Mouse (Mus musculus) intestine, embryonic 15.5 days (tissue): Measurements from ENCODE around the gene Fat2. TPM values are rescaled to one million over a fixed set of nuclear protein-coding genes. Genes with fewer than 3 reads are reported as not detected.
A peak's percentile ranks its signal among the peaks of the same experiment; 100 is the strongest.

Experiments
- ATAC-seq: fragments of 200-750 bp; cut with Nextera tagmentation; 2 replicates; pipeline ENCODE4 v1.8.0; 2017; ENCODE audit warnings: moderate TSS enrichment, moderate library complexity
- H3K27ac ChIP-seq: fragments of 300-500 bp; sonication (generic); 2 replicates; pipeline ENCODE4 v1.5.1; 2015; ENCODE audit warnings: mild to moderate bottlenecking, inconsistent platforms
- H3K27me3 ChIP-seq: fragments of 300-500 bp; sonication (generic); replicated peaks from 2 replicates; pipeline ENCODE4 v1.6.1; 2015; ENCODE audit warnings: inconsistent platforms
- H3K36me3 ChIP-seq: fragments of 300-500 bp; sonication (generic); 2 replicates; pipeline ENCODE4 v1.6.1; 2015; ENCODE audit warnings: inconsistent platforms
- H3K4me1 ChIP-seq: fragments of 300-500 bp; sonication (generic); replicated peaks from 2 replicates; pipeline ENCODE4 v1.6.1; 2015; ENCODE audit warnings: inconsistent platforms
- H3K4me2 ChIP-seq: fragments of 300-500 bp; sonication (generic); replicated peaks from 2 replicates; pipeline ENCODE4 v1.6.1; 2015; ENCODE audit warnings: mild to moderate bottlenecking, inconsistent platforms
- H3K4me3 ChIP-seq: fragments of 300-500 bp; sonication (generic); replicated peaks from 2 replicates; pipeline ENCODE4 v1.5.1; 2015; ENCODE audit warnings: inconsistent platforms
- H3K9ac ChIP-seq: fragments of 300-500 bp; sonication (generic); 2 replicates; pipeline ENCODE4 v1.6.1; 2015; ENCODE audit warnings: inconsistent platforms
- H3K9me3 ChIP-seq: fragments of 300-500 bp; sonication (generic); 2 replicates; pipeline ENCODE4 v1.6.1; 2016; ENCODE audit warnings: inconsistent platforms
- WGBS: fragments of 180-500 bp; shearing (Covaris S2); methylation state at CpG from one replicate; pipeline ENCODE4 v1.1.7; 2015; 5-methylcytosine and 5-hydroxymethylcytosine counted together
- polyA plus RNA-seq: library from polyadenylated mRNA; unstranded; fragments of >200 nt; fragmentation: Nextera tagmentation; extraction: Ambion mirVana; gene quantifications from 2 replicates; pipeline ENCODE4 v1.2.1, GENCODE M21; 2015

The Fat2 gene
- polyA plus RNA-seq, 1 experiment from 2014 or later, result 0.05 TPM

DNA sequence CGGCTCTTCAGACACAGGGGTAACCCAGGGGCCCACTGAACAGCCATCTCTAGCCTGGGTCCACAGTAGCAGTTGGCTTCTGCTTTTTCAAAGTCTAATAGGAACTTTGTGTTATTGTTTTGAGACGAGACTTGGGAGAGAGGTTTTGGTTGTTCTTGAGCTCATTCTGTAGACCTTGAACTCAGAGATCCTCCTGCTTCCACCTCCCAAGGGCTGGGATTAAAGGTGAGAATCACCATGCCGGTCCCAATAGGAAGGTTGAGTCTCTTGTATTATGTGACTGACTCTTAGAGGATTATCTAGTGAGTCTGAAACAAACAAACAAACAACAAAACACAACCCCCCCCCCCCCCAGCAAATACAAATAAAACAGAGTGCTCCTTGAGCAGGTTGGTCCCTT lies 117.9 kb downstream of the Fat2 start:
- ATAC-seq, result no peak
- 0 out of 2 replicates have a peak, but pooled peaks cover 5% of the 10 kb centered on the region for H3K36me3 ChIP-seq
- H3K9me3 ChIP-seq, result no peaks in the 10 kb centered on the region
- H3K4me2 ChIP-seq, result no peak overlapping the region
- 82% methylated on average over 3 of the region's 3 CpGs for WGBS
- no peak overlapping the region for H3K27ac ChIP-seq
- H3K4me3 ChIP-seq, result no peak overlapping the region
- H3K27me3 ChIP-seq, result no peaks in the 10 kb centered on the region
- H3K4me1 ChIP-seq, result peaks cover 10% of the 10 kb centered on the region; the same call in 1 of the 2 replicates
- no peak overlapping the region for H3K9ac ChIP-seq

DNA sequence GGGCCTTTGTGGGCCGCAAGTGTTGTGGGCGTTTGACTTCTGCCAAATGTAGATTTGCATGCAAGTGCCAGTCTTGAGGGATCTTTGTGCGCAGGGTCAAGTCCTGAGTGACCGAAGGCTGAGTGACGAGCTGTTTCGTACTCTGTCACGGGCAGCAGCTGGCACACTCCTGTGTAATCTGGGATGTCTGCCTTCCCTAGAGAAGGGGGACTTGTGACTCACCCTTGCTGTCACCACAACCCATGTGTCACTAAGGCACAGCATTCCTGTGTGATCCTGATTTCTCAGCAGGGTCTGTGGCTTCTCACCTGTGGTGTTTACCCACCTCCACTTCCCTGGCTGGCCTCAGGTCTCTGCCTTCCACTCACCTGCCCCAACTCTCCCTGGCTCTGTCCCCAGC lies 118.5 kb downstream of the Fat2 start:
- Histone ChIP-seq H3K4me3 (no peak overlapping the region), H3K9ac (no peak overlapping the region), H3K4me1 (peaks cover 10% of the 10 kb centered on the region; the same call in 1 of the 2 replicates), H3K27me3 (no peaks in the 10 kb centered on the region), H3K36me3 (0 out of 2 replicates have a peak, but pooled peaks cover 5% of the 10 kb centered on the region), H3K27ac (no peak overlapping the region), H3K9me3 (no peaks in the 10 kb centered on the region), H3K4me2 (no peak overlapping the region)
- WGBS, result 96% methylated on average over 7 of the region's 7 CpGs
- no peak for ATAC-seq

DNA sequence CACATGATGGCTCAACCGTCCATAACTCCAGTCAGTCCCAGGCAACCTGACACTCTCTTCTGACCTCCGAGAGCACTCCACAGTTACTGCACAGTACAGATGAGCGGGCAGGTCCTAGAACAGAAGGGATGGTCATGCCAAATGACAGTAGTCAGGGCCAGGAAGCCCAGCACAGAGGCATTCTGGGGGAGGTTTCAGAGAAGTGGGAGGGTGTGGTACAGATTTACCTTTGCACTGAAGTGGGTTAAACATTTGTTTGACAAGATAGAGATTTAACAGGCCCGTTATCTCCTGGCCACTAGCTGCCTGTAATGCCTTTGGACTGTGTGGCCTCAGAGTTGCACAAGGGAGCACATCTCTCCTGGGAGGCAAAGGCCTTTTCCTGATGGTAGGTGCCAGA lies 118.9 kb downstream of the Fat2 start:
- Histone ChIP-seq H3K4me2 (no peak overlapping the region), H3K36me3 (0 out of 2 replicates have a peak, but pooled peaks cover 5% of the 10 kb centered on the region), H3K9ac (no peak overlapping the region), H3K27ac (no peak overlapping the region), H3K4me1 (peaks cover 10% of the 10 kb centered on the region; the same call in 1 of the 2 replicates), H3K9me3 (no peaks in the 10 kb centered on the region), H3K4me3 (no peak overlapping the region), H3K27me3 (no peaks in the 10 kb centered on the region)
- ATAC-seq, result peak; percentile 70
- 58% methylated on average over 4 of the region's 4 CpGs for WGBS

DNA sequence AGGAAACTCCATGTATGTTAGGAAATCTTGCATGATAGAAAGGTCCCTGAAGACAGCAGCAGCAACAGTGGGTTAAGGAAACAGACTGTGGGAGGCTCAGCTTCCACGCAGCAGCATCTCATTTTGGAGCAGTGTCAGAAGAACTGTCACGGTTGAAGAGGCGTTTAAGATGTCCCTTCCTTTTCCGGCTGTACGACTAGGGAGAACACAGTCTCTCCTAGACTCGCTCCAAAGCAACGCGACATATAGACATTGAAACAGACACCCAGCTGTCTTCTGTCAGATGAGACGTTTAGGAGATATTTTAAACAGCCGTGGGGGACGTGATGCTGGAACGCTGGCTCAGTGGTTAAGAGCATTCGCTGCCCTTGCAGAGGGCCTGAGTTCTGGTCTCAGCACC lies 119.5 kb downstream of the Fat2 start:
- Histone ChIP-seq H3K4me1 (peaks cover 10% of the 10 kb centered on the region; the same call in 1 of the 2 replicates), H3K27ac (no peak overlapping the region), H3K9me3 (no peaks in the 10 kb centered on the region), H3K36me3 (0 out of 2 replicates have a peak, but pooled peaks cover 5% of the 10 kb centered on the region), H3K4me3 (no peak overlapping the region), H3K4me2 (no peak overlapping the region), H3K9ac (no peak overlapping the region), H3K27me3 (no peaks in the 10 kb centered on the region)
- WGBS, result 52% methylated on average over 13 of the region's 13 CpGs
- no peak for ATAC-seq

DNA sequence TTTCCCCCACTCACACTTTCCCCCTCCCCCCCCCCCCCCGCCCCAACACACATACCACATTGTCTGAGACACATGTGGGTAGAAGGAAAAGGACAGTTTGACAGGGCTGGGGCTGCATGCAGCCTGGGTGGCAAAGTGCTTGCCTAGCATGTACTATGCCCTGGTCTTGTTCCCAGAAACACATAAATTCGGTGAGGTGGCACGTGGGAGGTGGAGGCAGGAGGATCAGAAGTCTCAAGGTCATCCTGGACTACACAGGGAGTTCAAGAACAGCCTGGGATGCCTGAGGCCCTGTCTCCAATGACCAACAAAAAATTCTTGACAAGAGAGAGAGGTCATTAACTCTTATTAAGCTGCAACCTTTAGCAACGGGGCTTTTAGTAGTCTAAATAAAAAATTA lies 120.3 kb downstream of the Fat2 start:
- WGBS, result 75% methylated on average over 3 of the region's 4 CpGs
- H3K9ac ChIP-seq, result no peak overlapping the region
- H3K4me3 ChIP-seq, result no peak overlapping the region
- H3K27ac ChIP-seq, result no peak overlapping the region
- ATAC-seq, result no peak
- no peaks in the 10 kb centered on the region for H3K27me3 ChIP-seq
- no peak overlapping the region for H3K4me2 ChIP-seq
- H3K9me3 ChIP-seq, result no peaks in the 10 kb centered on the region
- H3K4me1 ChIP-seq, result peaks cover 10% of the 10 kb centered on the region; the same call in 1 of the 2 replicates
- H3K36me3 ChIP-seq, result 0 out of 2 replicates have a peak, but pooled peaks cover 5% of the 10 kb centered on the region

DNA sequence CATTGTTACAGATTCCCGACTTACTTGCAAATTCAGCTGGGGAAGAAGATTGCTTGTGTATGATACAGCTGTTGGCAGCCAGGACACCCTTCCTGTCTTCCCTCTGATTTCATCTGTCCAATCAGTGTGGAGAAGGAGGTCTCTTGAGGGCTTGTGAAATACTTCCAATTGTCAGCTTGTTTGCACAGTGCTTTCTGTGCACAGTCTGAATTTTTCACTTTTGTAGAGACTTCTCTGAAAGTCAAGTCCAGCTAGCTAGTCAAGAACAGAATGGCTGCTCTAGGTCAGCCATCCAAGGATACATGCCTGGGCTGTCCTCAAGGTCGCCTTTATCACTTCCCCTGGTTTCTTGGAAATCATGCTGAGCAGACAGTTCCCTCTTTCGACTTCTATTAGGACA lies 121.4 kb downstream of the Fat2 start:
- 74% methylated on average over 3 of the region's 3 CpGs for WGBS
- H3K27ac ChIP-seq, result no peak overlapping the region

DNA sequence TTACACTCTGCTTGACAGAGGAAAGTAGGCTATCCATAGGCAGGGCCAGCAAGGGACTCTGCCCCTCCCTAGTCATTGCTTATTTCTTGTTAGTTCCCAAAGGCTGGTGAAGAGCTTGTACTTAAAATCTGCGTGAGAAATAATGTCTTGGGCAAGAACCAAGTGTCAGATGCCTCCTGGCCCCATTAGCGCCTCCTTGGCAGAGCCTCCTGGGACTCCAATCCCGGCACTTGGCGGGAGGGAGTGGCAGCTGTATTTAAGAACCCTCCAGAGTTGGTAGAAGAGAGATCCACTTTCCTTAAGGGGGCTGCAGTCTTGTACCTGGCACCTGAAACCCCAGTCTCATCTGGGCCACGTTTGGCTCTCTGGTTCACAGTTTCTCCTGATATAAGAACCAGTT lies 122.2 kb downstream of the Fat2 start:
- H3K4me1 ChIP-seq, result peaks cover 10% of the 10 kb centered on the region; the same call in 1 of the 2 replicates
- no peaks in the 10 kb centered on the region for H3K27me3 ChIP-seq
- no peak for ATAC-seq
- no peak overlapping the region for H3K9ac ChIP-seq
- H3K27ac ChIP-seq, result no peak overlapping the region
- no peaks in the 10 kb centered on the region for H3K9me3 ChIP-seq
- H3K4me3 ChIP-seq, result no peak overlapping the region
- 85% methylated on average over 5 of the region's 5 CpGs for WGBS
- H3K36me3 ChIP-seq, result 0 out of 2 replicates have a peak, but pooled peaks cover 3% of the 10 kb centered on the region
- no peak overlapping the region for H3K4me2 ChIP-seq

More for the DNA sequence above, 121.4 kb downstream of the Fat2 start:
- Histone ChIP-seq H3K4me3 (no peak overlapping the region), H3K4me1 (peaks cover 10% of the 10 kb centered on the region; the same call in 1 of the 2 replicates), H3K4me2 (no peak overlapping the region), H3K27me3 (no peaks in the 10 kb centered on the region), H3K9me3 (no peaks in the 10 kb centered on the region), H3K36me3 (0 out of 2 replicates have a peak, but pooled peaks cover 5% of the 10 kb centered on the region), H3K9ac (no peak overlapping the region)
- ATAC-seq, result no peak

DNA sequence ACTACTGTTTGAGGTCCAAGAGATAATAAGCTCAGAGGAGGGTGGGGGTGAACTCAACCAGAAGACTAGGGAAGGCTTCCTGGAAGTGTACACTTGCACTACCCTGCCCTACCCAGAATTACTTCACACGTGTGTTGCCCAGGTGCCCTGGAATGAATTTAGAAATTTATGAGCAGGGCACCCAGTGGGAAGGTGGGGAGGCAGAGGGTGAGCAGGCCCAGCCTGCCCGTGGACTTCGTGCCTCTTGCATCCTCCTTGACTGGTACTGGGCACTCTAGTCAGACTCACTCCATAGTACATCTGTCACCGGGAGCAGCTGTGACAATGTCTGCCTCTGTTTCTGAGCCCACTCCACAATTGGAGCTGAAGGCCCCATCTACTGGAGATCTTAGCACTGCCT lies 122.8 kb downstream of the Fat2 start:
- 85% methylated on average over 4 of the region's 4 CpGs for WGBS

DNA sequence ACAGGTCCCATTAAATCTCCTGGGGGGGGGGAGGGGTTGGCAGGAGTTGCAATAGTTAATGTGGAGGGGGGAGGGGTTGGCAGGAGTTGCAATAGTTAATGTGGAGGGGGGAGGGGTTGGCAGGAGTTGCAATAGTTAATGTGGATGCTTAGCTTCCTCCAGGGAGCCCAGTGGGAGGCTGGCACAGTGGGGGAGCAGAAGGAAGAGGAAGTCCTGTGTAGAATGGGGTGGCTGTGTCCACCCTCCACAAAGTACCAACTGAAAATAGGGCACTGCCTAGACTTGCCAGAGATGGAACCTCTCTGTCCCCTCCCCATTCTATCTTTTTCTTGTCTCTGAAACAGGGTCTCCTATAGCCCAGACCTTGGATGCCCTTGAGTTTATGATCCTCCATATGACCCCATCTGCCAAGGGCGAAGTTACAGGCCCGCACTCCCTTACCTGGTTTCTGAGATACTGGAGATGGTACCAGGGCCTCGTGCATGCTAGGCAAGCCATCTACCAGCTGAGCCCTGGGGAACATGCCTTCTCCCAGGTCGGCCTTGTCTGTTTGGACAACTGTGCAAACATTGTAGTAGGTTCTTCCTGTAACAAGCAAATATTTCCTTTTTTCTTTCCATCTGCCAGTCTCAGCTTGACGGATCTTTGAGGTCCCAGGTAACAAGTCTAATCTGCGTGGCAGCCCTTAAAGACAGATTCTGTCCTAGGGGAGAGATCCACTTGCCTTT lies 126.6 kb downstream of the Fat2 start:
- H3K27me3 ChIP-seq, result no peaks in the 10 kb centered on the region
- H3K9ac ChIP-seq, result no peak overlapping the region
- H3K27ac ChIP-seq, result no peak overlapping the region
- no peaks in the 10 kb centered on the region for H3K9me3 ChIP-seq
- no peak overlapping the region for H3K4me3 ChIP-seq
- ATAC-seq, result peak; percentile 32; the same call in 1 of the 2 replicates
- H3K4me1 ChIP-seq, result peaks cover 10% of the 10 kb centered on the region; the same call in 1 of the 2 replicates
- H3K36me3 ChIP-seq, result no peaks in the 10 kb centered on the region
- 58% methylated on average over 6 of the region's 6 CpGs for WGBS
- H3K4me2 ChIP-seq, result no peak overlapping the region

More for the DNA sequence above, 122.8 kb downstream of the Fat2 start:
- no peak overlapping the region for H3K9ac ChIP-seq
- H3K4me1 ChIP-seq, result peaks cover 10% of the 10 kb centered on the region; the same call in 1 of the 2 replicates
- ATAC-seq, result no peak
- no peaks in the 10 kb centered on the region for H3K36me3 ChIP-seq
- H3K27ac ChIP-seq, result no peak overlapping the region
- H3K27me3 ChIP-seq, result no peaks in the 10 kb centered on the region
- no peak overlapping the region for H3K4me3 ChIP-seq
- H3K9me3 ChIP-seq, result no peaks in the 10 kb centered on the region
- no peak overlapping the region for H3K4me2 ChIP-seq

DNA sequence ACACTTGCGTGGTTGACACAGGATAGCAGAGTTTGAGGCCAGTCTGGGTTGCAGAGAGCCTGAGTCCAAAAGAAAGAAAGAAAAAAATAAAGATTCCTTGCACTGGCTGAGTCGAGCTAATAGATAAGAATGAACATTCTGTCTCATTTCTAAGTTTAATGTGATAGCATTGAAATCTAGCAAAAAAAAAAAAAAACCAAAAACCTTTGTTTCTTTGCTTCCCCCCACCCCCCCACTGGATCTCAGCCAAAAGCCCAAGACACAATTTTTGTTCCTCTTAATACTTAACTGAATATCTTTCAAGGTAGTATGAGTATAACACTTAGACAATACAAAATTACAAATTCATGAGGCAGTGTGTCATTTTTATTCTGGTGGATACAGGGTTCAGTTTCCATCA lies 127.3 kb downstream of the Fat2 start:
- no peaks in the 10 kb centered on the region for H3K9me3 ChIP-seq
- no peak overlapping the region for H3K27ac ChIP-seq
- 56% methylated on average over 2 of the region's 2 CpGs for WGBS

DNA sequence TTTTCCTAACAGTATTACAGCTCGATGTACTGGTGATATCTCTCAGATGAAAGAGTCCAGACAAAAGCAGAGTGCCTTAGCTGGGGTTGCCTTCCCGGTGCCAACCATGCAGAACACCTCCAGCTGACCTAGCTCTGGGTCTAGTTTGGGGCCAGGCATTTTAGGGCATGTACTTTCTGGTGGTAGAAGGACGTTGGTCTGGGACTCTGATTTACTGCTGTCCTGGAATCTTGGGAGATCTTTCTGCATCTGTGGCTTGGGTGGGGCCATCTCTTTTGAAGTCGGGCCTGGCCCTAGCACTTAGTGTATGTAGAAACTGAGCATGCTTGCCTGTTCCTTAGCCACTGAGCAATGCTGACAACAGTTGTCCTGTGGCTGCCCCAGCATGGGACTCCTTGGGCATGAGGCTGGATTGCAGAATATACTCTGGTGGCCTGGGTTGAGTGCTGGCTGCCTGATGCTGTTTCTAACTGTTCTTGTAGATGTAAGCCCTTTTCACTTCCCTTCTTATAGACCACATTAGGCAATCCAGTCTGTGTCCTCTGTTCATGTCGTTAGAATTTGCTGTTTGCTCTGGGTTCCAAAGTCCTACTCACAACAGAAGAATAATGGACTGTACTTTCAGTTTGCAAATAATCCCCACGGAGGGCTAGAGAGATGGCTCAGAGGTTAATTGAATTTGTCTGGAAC lies 128.2 kb downstream of the Fat2 start:
- Histone ChIP-seq H3K9me3 (no peaks in the 10 kb centered on the region), H3K27ac (peak overlapping the region; percentile 4; the same call in 1 of the 2 replicates), H3K4me2 (no peak overlapping the region), H3K4me1 (peaks cover 5% of the 10 kb centered on the region; the same call in 1 of the 2 replicates), H3K9ac (no peak overlapping the region), H3K36me3 (no peaks in the 10 kb centered on the region), H3K4me3 (no peak overlapping the region), H3K27me3 (no peaks in the 10 kb centered on the region)
- ATAC-seq, result peak; percentile 54
- WGBS, result 40% methylated on average over 6 of the region's 6 CpGs

More for the DNA sequence above, 127.3 kb downstream of the Fat2 start:
- no peak for ATAC-seq
- H3K9ac ChIP-seq, result no peak overlapping the region
- peaks cover 5% of the 10 kb centered on the region; the same call in 1 of the 2 replicates for H3K4me1 ChIP-seq
- H3K27me3 ChIP-seq, result no peaks in the 10 kb centered on the region
- H3K36me3 ChIP-seq, result no peaks in the 10 kb centered on the region
- H3K4me2 ChIP-seq, result no peak overlapping the region
- no peak overlapping the region for H3K4me3 ChIP-seq

DNA sequence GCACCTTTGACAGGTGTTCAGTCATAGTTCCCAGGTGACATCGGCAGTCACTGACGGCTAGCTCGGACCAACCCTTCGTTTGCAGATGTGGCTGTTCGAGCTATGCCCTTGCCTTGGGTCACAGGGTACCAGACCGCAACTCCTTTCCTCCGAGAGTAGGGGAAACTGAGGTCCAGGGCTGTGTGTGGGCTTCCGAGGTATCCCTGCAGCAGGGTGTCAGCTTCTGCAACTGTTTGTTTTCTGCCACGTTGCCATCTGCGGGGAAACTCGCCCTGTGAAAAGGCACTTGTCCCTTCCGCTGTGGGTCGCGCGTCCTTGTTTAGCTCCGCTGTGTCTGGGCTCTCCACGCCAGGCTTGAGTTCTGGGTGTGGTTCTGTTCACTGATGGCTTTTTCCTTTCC lies 131.8 kb downstream of the Fat2 start:
- peak; percentile 47 for ATAC-seq
- Histone ChIP-seq H3K9ac (peak overlapping the region; percentile 69), H3K4me1 (peaks cover 5% of the 10 kb centered on the region; the same call in 1 of the 2 replicates), H3K27ac (no peak overlapping the region), H3K9me3 (no peaks in the 10 kb centered on the region), H3K4me2 (peak overlapping the region; percentile 89), H3K36me3 (no peaks in the 10 kb centered on the region), H3K4me3 (peak overlapping the region; percentile 70), H3K27me3 (no peaks in the 10 kb centered on the region)
- WGBS, result 4% methylated on average over 17 of the region's 17 CpGs
